Mouse (Mus musculus) c-Kit-positive CD71-positive TER-119-negative erythroid progenitor cells, embryonic 14.5 days (primary cell): ENCODE measurements around the gene Ereg.

ENCODE experiments used
- DNase-seq: peaks from one replicate; pipeline ENCODE4 v3.0.0-alpha.2; 2013; ENCODE audit warnings: low read depth

Gene Ereg

DNA sequence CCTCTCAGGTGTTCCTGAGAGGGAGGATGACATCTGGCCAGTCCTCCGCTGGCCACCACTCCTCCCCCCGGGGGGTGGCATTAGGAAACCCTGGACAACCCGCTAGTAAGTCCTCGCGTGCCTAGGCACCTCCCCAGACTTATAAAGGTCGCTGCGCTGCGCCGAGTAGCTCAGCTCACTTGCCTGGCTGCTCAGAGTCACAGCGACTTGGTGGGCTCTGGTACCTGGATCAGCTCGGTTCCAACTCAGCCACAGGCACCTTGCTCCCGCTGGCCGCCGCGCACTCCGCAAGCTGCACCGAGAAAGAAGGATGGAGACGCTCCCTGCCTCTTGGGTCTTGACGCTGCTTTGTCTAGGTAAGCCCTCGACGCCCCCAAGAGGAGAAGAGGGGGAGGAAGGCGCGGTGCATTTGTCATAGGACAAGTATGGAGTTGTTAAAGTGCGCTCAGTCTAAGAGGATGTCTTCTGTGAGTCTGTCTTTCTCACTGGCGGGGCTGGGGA is at the start of gene Ereg:
TSS of gene Ereg (plus strand) at position 173 of the 501 bp plus-strand sequence.
- DNase-seq, result no peak

GRCm38 (mm10) chr5:91027164-91027563 is 47.3 kb upstream of the Ereg start, which contains the start of gene Epgn:
Gene Epgn (plus strand): TSS chr5:91027464.
- no peak for DNase-seq

DNA sequence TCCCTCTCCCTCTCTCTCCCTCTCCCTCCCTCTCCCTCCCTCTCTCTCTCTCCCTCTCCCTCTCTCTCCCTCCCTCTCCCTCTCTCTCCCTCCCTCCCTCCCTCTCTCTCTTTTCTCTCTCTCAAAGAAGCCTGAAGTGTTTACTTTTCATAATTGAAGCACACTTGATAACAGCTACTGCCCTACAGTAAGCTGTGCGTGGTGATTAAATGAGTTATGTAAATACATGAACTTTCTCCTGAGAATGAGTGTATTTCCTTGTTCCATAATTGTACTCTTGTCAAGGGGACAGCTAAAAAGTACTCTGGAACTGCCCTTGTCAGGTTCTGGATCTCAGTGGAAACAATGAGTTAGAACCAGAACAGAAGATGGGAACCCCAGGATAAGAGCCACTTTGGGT is 46.6 kb upstream of the Ereg start:
- DNase-seq, result no peak

DNA sequence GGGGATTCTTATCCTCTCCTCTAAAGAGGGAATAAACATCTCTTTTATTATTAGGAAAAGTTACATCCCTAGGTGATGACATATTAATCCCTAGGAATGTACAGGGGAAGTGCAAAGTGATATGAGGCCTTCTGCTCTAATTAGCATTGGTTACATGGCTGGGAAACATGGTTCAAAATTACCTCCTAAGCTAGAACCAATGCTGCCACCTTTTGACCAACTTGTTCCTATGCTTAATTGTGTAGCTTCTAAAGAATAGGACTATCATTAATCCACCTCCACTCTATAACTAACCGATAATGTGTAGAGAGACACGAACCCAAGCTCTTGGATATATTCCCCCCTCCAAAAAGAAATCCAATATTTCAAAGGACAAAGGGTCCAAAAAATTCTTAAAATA is 43.8 kb upstream of the Ereg start:
- no peak for DNase-seq

DNA sequence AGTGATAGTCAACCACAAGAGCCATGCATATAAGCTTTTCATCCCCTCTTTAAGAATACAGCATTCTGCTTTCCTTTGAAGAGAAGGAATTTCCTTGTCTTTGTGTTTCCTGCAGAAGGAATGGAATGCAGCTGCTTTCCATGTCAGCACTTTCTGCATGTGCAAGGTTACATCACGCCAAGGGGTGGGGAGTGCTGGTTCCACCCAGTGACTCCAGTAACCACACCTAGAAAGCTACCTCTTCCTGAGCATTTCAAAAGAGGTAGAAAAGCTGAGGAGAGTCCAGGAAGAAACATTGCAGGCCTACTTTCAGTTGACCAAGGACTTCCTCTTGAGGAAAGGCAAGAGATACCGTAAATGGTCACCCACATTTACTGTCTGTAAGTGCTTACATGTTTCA is 39.1 kb upstream of the Ereg start:
- DNase-seq, result no peak

GRCm38 (mm10) chr5:91036628-91037027 is 37.8 kb upstream of the Ereg start:
- DNase-seq, result no peak

DNA sequence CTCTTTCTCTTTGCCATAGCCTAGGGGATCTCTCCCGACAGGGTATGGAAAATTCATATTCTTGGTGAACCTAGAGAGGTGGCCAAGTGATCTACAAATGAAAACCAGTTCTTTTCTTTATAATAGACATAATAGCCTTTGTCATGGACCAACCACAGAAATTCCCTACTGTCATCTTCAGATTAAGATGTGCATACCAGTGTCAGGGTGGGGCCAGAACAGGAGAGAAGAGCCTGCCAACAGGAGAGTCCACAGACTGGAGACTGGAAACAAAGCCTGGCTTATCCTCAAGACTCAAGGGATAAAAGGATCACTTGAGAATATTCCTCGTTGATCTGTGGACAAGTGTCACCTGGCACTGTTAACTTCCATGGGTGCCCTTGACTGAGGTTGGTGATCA is 36.7 kb upstream of the Ereg start:
- DNase-seq, result no peak

- no peak for DNase-seq
These were observed 35.9 kb upstream of the Ereg start for GRCm38 (mm10) chr5:91038547-91038946.

DNA sequence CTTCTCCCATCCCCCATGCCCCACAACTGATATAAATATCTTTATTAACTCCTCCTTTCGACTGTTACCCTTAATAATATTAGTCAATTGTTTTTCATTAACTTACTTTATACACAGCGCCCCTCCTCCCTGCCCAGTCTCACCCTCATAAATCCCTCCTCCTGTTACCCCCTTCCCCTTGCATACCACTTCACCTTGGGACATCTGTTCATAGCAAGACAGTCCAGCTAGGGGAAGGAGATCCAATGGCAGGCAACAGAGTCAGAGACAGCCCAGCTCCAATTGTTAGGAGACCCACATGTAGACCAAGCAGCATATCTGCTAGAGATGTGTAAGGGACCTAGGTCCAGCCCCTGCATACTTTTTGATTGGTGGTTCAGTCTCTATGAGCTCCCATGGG is 35.5 kb upstream of the Ereg start:
- DNase-seq, result no peak

DNA sequence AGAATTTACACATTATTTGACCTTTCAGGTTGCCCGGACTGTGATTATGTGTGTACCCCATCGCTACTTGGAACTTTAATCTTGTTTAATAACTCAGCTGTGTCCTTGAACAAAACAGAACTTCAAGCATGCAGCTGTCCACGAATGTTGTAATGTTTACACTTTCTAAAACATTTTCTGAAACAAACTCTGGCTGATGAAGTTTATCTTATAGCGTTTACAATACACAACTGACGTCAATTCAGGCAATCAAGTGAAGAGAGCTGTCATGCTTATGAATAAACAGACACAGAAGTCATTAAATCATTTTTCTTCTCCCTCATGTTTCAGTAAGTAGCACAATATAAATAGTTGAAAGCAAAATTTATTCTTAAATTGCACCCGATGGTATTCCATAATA is 26.4 kb upstream of the Ereg start:
- DNase-seq, result no peak

DNA sequence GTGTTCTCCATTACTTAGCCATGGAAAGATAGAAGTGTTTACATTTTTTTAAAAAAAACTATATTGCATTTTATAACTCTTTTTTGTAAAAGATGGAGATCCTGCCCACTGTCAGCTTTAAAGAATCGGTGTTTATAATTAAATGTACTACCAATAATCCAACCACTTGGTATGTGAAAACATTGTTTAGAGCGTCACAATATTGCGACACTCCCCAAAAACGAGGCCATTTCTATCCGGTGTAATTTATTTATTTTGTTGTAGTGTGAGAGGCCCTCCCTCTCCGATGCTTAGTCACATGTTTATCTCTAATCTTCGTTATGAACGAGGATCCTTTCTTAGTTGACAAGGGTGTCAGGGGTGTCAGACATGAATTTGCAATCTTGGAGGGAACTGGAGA is 26.0 kb upstream of the Ereg start:
- no peak for DNase-seq

DNA sequence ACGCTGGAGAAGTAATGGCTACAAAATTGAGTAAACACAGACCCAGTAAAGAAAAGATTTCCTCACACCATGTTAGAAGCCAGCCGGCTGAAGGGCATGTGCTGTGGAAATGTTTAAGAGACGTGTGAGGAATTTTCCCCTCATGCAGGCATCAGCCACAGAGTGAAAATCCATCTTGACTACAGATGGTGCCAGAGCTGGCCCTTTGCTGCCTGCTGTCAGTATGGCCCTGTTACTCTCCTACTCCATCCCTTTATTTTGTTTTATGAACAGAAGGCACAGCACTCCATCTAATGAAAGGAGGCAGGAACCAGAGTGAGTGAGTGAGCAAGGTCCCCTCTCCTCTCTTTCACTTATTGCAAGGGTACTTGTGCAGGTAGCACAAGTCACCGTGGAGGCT is 2.1 kb upstream of the Ereg start:
- DNase-seq, result no peak

DNA sequence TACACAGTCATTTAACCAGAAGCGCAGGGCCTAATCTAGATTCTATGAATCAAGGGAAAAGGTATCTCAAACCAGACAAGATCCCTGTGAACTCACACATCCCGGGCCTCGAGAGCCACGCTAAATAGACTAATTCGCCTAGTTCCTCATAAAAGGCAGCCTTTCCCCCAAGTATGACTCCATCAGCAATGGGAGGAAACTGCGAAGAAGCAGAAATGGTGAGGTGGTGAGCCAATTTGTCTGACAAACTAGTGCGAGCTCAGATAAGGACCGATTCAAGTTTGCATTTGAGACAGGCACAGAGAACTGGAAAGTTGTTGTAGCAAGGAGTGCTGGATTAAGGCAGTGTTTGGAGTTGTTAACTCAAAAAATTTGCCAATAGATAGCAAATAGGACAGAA is 796 bp upstream of the Ereg start:
- DNase-seq, result no peak

DNA sequence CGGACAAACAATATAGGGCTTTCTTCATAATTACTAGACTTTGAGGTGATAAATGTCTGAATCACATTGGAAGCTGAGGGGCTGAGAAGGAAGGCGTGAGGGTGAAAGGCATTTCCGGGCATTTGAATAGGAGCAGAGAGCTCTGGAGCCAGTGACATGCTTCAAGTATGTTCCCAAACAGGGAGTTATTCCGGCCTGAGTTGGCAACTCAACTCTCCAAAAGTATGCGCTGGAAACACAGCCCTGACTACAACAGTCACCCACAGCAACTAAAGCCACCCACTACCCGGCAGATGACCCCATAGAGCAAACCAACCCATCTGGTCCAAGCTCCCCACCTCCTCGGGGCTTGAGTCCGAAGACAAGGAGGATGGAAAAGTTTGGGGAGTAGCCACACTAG is 396 bp upstream of the Ereg start:
- DNase-seq, result no peak

DNA sequence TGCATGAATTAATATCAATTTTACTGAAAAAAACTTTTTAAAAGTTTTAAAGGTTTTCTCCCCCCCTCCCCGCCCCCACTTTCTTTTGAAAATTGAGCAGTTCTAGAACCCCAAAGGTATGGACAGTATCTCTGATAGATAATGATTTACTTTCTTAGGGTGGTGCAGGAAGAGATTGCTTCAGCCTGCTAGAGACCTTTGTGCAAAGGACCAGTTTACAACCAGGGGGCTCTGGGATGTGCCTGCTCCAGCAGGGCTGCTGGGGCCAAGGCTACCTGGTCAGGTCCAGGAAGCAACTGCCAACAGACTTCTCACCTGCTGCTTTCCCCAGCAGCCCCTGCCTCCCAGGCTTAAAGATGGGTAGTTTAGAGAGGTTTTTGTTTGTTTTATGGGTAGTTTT is 599 bp downstream of the Ereg start:
- no peak for DNase-seq

DNA sequence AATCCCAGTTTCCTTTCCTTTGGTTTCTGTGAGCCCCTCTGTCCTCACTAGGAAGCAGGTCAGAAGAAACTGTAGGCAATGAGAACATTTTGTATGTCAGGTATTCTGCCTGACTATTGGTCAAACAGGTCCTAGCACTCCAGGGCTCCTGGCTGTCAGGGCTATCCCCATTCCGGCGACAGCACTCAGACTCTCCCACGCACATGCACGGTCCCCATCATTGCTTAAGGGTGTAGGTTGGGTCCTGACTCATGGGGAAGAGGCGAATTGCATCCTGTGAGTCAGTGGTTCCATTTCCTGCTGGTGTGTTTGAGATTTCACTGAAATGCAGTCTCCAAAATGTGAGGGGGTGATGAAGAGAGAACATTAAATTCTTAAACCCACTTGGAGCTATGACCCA is 8.6 kb downstream of the Ereg start:
- DNase-seq, result no peak

DNA sequence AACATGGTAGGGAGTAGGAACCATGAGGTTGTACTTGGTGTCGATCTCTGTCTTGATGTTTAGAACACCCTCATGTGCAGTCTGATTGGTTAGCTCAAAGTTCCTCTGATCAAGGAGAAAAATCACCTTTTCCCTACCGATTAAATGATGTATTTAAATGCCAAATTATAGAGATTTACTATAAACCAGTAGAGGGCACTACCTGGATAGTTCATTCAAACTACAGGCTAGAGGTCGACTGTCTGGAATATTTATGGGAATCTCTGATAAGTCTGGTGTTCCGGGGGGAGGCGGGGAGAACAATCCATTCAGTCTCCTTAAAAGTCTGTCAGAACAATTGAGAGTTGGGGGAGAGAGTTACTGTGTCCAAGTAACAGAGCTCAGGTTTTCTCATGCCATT is 10.9 kb downstream of the Ereg start:
- DNase-seq, result no peak

- DNase-seq, result no peak
These were observed 15.9 kb downstream of the Ereg start for GRCm38 (mm10) chr5:91090301-91090700.

DNA sequence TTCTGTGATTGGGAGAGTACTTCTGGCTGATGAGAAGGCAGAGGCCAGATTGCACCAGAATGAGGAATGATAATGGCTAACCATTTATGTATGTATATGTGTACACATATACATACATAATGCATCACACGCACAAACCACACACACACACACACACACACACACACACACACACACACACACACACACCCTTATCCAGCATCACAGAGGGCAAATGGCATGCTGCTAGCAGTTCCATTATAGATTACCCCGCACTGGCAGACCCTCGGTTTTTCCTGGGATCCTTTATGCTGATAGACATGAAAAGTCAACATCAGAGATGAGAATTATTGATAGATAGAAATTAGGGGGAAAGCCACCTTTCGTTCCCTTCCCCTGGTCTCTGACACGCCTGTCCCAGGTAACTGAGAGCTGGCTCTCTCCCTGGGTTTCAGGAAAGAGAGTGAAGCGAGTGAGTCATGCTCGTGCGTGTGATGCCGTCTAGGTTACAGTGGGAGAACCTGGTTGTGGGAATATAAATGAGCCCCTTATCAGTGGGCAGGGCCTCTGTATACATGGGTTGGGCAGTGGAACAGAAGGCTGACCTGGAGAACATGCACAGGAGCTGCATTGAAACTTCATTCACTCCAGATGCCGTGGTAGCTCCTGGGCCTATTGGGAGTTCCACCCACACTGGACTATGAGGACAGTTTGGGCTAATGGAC is 23.6 kb downstream of the Ereg start:
- DNase-seq, result no peak

GRCm38 (mm10) chr5:91101742-91102141 is 27.3 kb downstream of the Ereg start:
- no peak for DNase-seq

- no peak for DNase-seq
These were observed 29.7 kb downstream of the Ereg start for GRCm38 (mm10) chr5:91103943-91104665.

- no peak for DNase-seq
These were observed 31.8 kb downstream of the Ereg start for GRCm38 (mm10) chr5:91106248-91106647.

DNA sequence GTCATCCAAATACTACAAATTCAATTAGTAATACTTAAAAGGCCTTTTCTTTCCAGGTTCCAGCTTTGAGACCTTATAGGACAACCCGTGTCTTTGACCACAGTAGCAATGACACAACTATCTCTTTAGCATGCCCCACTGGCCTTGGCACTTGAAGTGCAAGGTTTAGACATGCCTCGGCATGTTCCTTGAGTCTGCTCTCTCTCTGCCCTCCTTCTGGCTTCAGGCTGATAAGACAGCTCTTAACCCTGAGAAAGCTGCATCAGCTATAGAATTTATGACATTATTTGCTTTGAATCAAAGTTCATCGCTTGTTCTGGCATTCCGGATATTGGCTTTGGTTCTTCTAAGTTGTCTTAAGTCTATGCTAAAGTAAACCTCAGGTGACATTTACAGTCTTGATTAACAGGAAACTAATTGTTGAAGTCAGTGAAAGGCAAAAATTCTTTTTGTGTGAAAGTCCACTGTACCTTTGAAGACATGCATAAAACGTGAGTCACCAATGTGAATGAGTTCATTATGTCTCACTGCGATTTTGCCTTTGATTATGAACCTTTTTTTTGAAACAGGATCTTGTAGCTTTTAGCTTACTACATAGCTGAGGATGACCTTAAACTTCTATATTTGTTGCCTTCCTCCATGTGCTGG is 35.7 kb downstream of the Ereg start:
- DNase-seq, result no peak
